Mouse (Mus musculus): ENCODE data around the gene Wdpcp. TPM values are rescaled to one million over a fixed set of nuclear protein-coding genes. Genes with fewer than 3 reads are reported as not detected.
A peak's percentile ranks its signal among the peaks of the same experiment; 100 is the strongest.

The Wdpcp gene
- polyA plus RNA-seq, 1 experiment from 2014 or later: 10.7 TPM

GRCm38 (mm10) chr11:21634171-21634907, 62.3 kb downstream of the Wdpcp start:
- Histone ChIP-seq H3K4me3 (ENCODE audit: low read depth, low read length) (no peak overlapping the region), H3K27me3 (ENCODE audit: insufficient read depth, low read length) (no peaks in the 10 kb centered on the region), H3K4me2 (no peak overlapping the region), H3K9me3 (ENCODE audit: low read depth, low read length) (no peaks in the 10 kb centered on the region), H3K36me3 (ENCODE audit: insufficient read depth) (no peaks in the 10 kb centered on the region), H3K4me1 (ENCODE audit: insufficient read depth) (peaks cover 8% of the 10 kb centered on the region; the same call in 1 of the 2 replicates), H3K27ac (ENCODE audit: low read depth) (no peak overlapping the region), H3K9ac (no peak overlapping the region)
- DNase-seq: no peak
- WGBS: 69% methylated on average over 9 of the region's 9 CpGs
- no peak for TF ChIP-seq CTCF (IDR thresholded peaks at IDR 0.05; ENCODE audit: low read depth)
- no peak for ATAC-seq (ENCODE audit: insufficient read depth)

- TF ChIP-seq CTCF (IDR thresholded peaks at IDR 0.05; ENCODE audit: low read depth): no peak
- H3K4me3 ChIP-seq (ENCODE audit: low read depth, low read length): no peak overlapping the region
- peak overlapping the region; percentile 20; the same call in 1 of the 2 replicates for H3K4me2 ChIP-seq
- H3K4me1 ChIP-seq (ENCODE audit: insufficient read depth): peaks cover 8% of the 10 kb centered on the region; the same call in 1 of the 2 replicates
- WGBS: 4% methylated on average over 5 of the region's 5 CpGs
- no peaks in the 10 kb centered on the region for H3K9me3 ChIP-seq (ENCODE audit: low read depth, low read length)
- no peak overlapping the region for H3K9ac ChIP-seq
- ATAC-seq (ENCODE audit: insufficient read depth) (peak; percentile 84), DNase-seq (peak; percentile 71)
- no peaks in the 10 kb centered on the region for H3K27me3 ChIP-seq (ENCODE audit: insufficient read depth, low read length)
- no peaks in the 10 kb centered on the region for H3K36me3 ChIP-seq (ENCODE audit: insufficient read depth)
- H3K27ac ChIP-seq (ENCODE audit: low read depth): no peak overlapping the region
Observed at GRCm38 (mm10) chr11:21638341-21638740, 66.3 kb downstream of the Wdpcp start.

GRCm38 (mm10) chr11:21639534-21639933, 67.5 kb downstream of the Wdpcp start:
- Histone ChIP-seq H3K4me3 (ENCODE audit: low read depth, low read length) (no peak overlapping the region), H3K9me3 (ENCODE audit: low read depth, low read length) (no peaks in the 10 kb centered on the region), H3K36me3 (ENCODE audit: insufficient read depth) (no peaks in the 10 kb centered on the region), H3K27ac (ENCODE audit: low read depth) (no peak overlapping the region), H3K4me2 (no peak overlapping the region), H3K9ac (no peak overlapping the region), H3K4me1 (ENCODE audit: insufficient read depth) (peaks cover 8% of the 10 kb centered on the region; the same call in 1 of the 2 replicates), H3K27me3 (ENCODE audit: insufficient read depth, low read length) (no peaks in the 10 kb centered on the region)
- no peak for TF ChIP-seq CTCF (IDR thresholded peaks at IDR 0.05; ENCODE audit: low read depth)
- 16% methylated on average over 2 of the region's 2 CpGs for WGBS
- ATAC-seq (ENCODE audit: insufficient read depth) (0 out of 2 replicates have a peak, but pooled peaks have one; percentile 22), DNase-seq (peak; percentile 59)

GRCm38 (mm10) chr11:21644231-21644630, 72.2 kb downstream of the Wdpcp start:
- Histone ChIP-seq H3K27ac (ENCODE audit: low read depth) (no peak overlapping the region), H3K4me3 (ENCODE audit: low read depth, low read length) (no peak overlapping the region), H3K27me3 (ENCODE audit: insufficient read depth, low read length) (no peaks in the 10 kb centered on the region), H3K36me3 (ENCODE audit: insufficient read depth) (no peaks in the 10 kb centered on the region), H3K9ac (no peak overlapping the region), H3K4me1 (ENCODE audit: insufficient read depth) (no peaks in the 10 kb centered on the region), H3K4me2 (no peak overlapping the region), H3K9me3 (ENCODE audit: low read depth, low read length) (no peaks in the 10 kb centered on the region)
- TF ChIP-seq CTCF (IDR thresholded peaks at IDR 0.05; ENCODE audit: low read depth): no peak
- ATAC-seq (ENCODE audit: insufficient read depth) (no peak), DNase-seq (no peak)
- WGBS: 61% methylated on average over 4 of the region's 4 CpGs

- Histone ChIP-seq H3K4me3 (ENCODE audit: low read depth, low read length) (no peak overlapping the region), H3K27ac (ENCODE audit: low read depth) (no peak overlapping the region), H3K4me1 (ENCODE audit: insufficient read depth) (no peaks in the 10 kb centered on the region), H3K9me3 (ENCODE audit: low read depth, low read length) (no peaks in the 10 kb centered on the region), H3K9ac (no peak overlapping the region), H3K36me3 (ENCODE audit: insufficient read depth) (no peaks in the 10 kb centered on the region), H3K4me2 (no peak overlapping the region), H3K27me3 (ENCODE audit: insufficient read depth, low read length) (no peaks in the 10 kb centered on the region)
- ATAC-seq (ENCODE audit: insufficient read depth) (no peak), DNase-seq (no peak)
- TF ChIP-seq CTCF (IDR thresholded peaks at IDR 0.05; ENCODE audit: low read depth): no peak
- WGBS: 75% methylated on average over 3 of the region's 3 CpGs
Observed at GRCm38 (mm10) chr11:21646136-21646535, 74.1 kb downstream of the Wdpcp start.

GRCm38 (mm10) chr11:21658985-21659384, 87.0 kb downstream of the Wdpcp start:
- no peaks in the 10 kb centered on the region for H3K36me3 ChIP-seq (ENCODE audit: insufficient read depth)
- WGBS: 64% methylated on average over 3 of the region's 3 CpGs
- TF ChIP-seq CTCF (IDR thresholded peaks at IDR 0.05; ENCODE audit: low read depth): peak; percentile 59
- DNase-seq (peak; percentile 79), ATAC-seq (ENCODE audit: insufficient read depth) (no peak)
- H3K27me3 ChIP-seq (ENCODE audit: insufficient read depth, low read length): no peaks in the 10 kb centered on the region
- H3K4me2 ChIP-seq: no peak overlapping the region
- no peak overlapping the region for H3K27ac ChIP-seq (ENCODE audit: low read depth)
- no peak overlapping the region for H3K4me3 ChIP-seq (ENCODE audit: low read depth, low read length)
- no peaks in the 10 kb centered on the region for H3K4me1 ChIP-seq (ENCODE audit: insufficient read depth)
- no peak overlapping the region for H3K9ac ChIP-seq
- H3K9me3 ChIP-seq (ENCODE audit: low read depth, low read length): no peaks in the 10 kb centered on the region

- Histone ChIP-seq H3K4me2 (no peak overlapping the region), H3K4me3 (ENCODE audit: low read depth, low read length) (no peak overlapping the region), H3K9me3 (ENCODE audit: low read depth, low read length) (no peaks in the 10 kb centered on the region), H3K27me3 (ENCODE audit: insufficient read depth, low read length) (no peaks in the 10 kb centered on the region), H3K27ac (ENCODE audit: low read depth) (no peak overlapping the region), H3K9ac (no peak overlapping the region), H3K4me1 (ENCODE audit: insufficient read depth) (no peaks in the 10 kb centered on the region), H3K36me3 (ENCODE audit: insufficient read depth) (no peaks in the 10 kb centered on the region)
- ATAC-seq (ENCODE audit: insufficient read depth): peak; percentile 44; the same call in 1 of the 2 replicates
- TF ChIP-seq CTCF (IDR thresholded peaks at IDR 0.05; ENCODE audit: low read depth): peak; percentile 31
- DNase-seq: no peak
- 52% methylated on average over 2 of the region's 2 CpGs for WGBS
Observed at GRCm38 (mm10) chr11:21677034-21677433, 105.0 kb downstream of the Wdpcp start.
